Mouse (Mus musculus) E14TG2a.4 (cell line): ENCODE results near the gene Dock4.
A peak's percentile ranks its signal among the peaks of the same experiment; 100 is the strongest.

ENCODE experiments used
- H3K27me3 ChIP-seq: 2 replicates; pipeline ENCODE4 v1.6.1; 2014; ENCODE audit warnings: low read length, control low read depth; ENCODE audit not compliant: insufficient read depth
- H3K36me3 ChIP-seq: 2 replicates; pipeline ENCODE4 v1.6.1; 2014; ENCODE audit warnings: low read length, control low read depth; ENCODE audit not compliant: insufficient read depth
- H3K4me1 ChIP-seq: replicated peaks from 2 replicates; pipeline ENCODE4 v1.6.1; 2014; ENCODE audit warnings: low read depth, low read length, control low read depth
- H3K4me3 ChIP-seq: replicated peaks from 2 replicates; pipeline ENCODE4 v1.5.1; 2014; ENCODE audit warnings: mild to moderate bottlenecking, low read length
- H3K9me3 ChIP-seq: 2 replicates; pipeline ENCODE4 v1.6.1; 2014; ENCODE audit warnings: low read length, control low read depth
- CTCF ChIP-seq: conservative IDR thresholded peaks from 2 replicates; pipeline ENCODE4 v1.5.1; 2014; ENCODE audit warnings: low read length
- NANOG ChIP-seq: IDR thresholded peaks from 2 replicates; pipeline ENCODE4 v1.6.1; 2014; ENCODE audit warnings: borderline replicate concordance, low read length, mixed read lengths
- POU5F1 ChIP-seq: IDR thresholded peaks from 2 replicates; pipeline ENCODE4 v1.6.1; 2014; ENCODE audit warnings: low read length, borderline replicate concordance

Gene Dock4

DNA sequence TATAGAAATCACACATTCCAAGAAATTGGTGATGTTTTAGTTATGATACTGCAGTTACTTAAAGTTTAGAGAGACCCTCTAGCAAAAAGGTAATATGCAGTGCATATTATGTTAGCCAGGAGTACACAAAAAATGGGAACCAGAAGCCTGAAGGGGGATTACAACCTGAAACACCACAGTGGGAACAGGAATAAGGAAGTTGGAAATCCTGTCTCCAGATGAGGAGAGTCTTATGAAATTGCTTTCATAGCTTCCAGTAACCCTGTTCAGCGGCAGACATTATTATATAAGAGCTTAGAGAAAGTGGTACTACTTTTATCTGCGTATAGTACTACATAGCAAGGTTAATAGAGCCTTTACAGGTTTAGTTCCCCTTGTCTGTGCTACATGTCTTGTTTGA, 210.1 kb downstream of the Dock4 start:
- peaks cover 37% of the 10 kb centered on the region for H3K4me1 ChIP-seq
- H3K27me3 ChIP-seq: no peaks in the 10 kb centered on the region
- no peaks in the 10 kb centered on the region for H3K9me3 ChIP-seq
- no peak overlapping the region for H3K4me3 ChIP-seq
- TF ChIP-seq POU5F1: no peak
- no peak for TF ChIP-seq CTCF
- no peaks in the 10 kb centered on the region for H3K36me3 ChIP-seq

GRCm38 (mm10) chr12:40656438-40656837, 210.7 kb downstream of the Dock4 start:
- peaks cover 37% of the 10 kb centered on the region for H3K4me1 ChIP-seq
- H3K9me3 ChIP-seq: no peaks in the 10 kb centered on the region
- TF ChIP-seq NANOG (no peak), POU5F1 (no peak), CTCF (no peak)
- no peak overlapping the region for H3K4me3 ChIP-seq
- no peaks in the 10 kb centered on the region for H3K27me3 ChIP-seq
- H3K36me3 ChIP-seq: no peaks in the 10 kb centered on the region

GRCm38 (mm10) chr12:40657229-40657885, 211.6 kb downstream of the Dock4 start:
- Histone ChIP-seq H3K9me3 (no peaks in the 10 kb centered on the region), H3K36me3 (no peaks in the 10 kb centered on the region), H3K4me1 (peaks cover 37% of the 10 kb centered on the region), H3K27me3 (no peaks in the 10 kb centered on the region), H3K4me3 (no peak overlapping the region)
- no peak for TF ChIP-seq CTCF
- TF ChIP-seq POU5F1: no peak
- TF ChIP-seq NANOG: no peak

GRCm38 (mm10) chr12:40659689-40660088, 213.9 kb downstream of the Dock4 start:
- TF ChIP-seq NANOG (no peak), CTCF (no peak), POU5F1 (no peak)
- Histone ChIP-seq H3K4me3 (no peak overlapping the region), H3K36me3 (no peaks in the 10 kb centered on the region), H3K27me3 (no peaks in the 10 kb centered on the region), H3K4me1 (peaks cover 19% of the 10 kb centered on the region), H3K9me3 (no peaks in the 10 kb centered on the region)

- Histone ChIP-seq H3K4me1 (no peaks in the 10 kb centered on the region), H3K36me3 (no peaks in the 10 kb centered on the region), H3K9me3 (no peaks in the 10 kb centered on the region), H3K27me3 (no peaks in the 10 kb centered on the region), H3K4me3 (no peak overlapping the region)
- no peak for TF ChIP-seq POU5F1
- no peak for TF ChIP-seq CTCF
- no peak for TF ChIP-seq NANOG
These were observed 223.7 kb downstream of the Dock4 start for GRCm38 (mm10) chr12:40669460-40669859.

GRCm38 (mm10) chr12:40670766-40671165, 225.0 kb downstream of the Dock4 start:
- Histone ChIP-seq H3K36me3 (no peaks in the 10 kb centered on the region), H3K9me3 (no peaks in the 10 kb centered on the region), H3K27me3 (no peaks in the 10 kb centered on the region), H3K4me3 (no peak overlapping the region), H3K4me1 (no peaks in the 10 kb centered on the region)
- no peak for TF ChIP-seq CTCF
- TF ChIP-seq POU5F1: no peak
- no peak for TF ChIP-seq NANOG

GRCm38 (mm10) chr12:40679713-40680112, 234.0 kb downstream of the Dock4 start:
- H3K27me3 ChIP-seq: no peaks in the 10 kb centered on the region
- no peak overlapping the region for H3K4me3 ChIP-seq
- no peak for TF ChIP-seq POU5F1
- TF ChIP-seq NANOG: no peak
- TF ChIP-seq CTCF: no peak
- no peaks in the 10 kb centered on the region for H3K9me3 ChIP-seq
- H3K36me3 ChIP-seq: no peaks in the 10 kb centered on the region
- H3K4me1 ChIP-seq: no peaks in the 10 kb centered on the region

- Histone ChIP-seq H3K27me3 (no peaks in the 10 kb centered on the region), H3K36me3 (no peaks in the 10 kb centered on the region), H3K4me1 (no peaks in the 10 kb centered on the region), H3K4me3 (no peak overlapping the region), H3K9me3 (no peaks in the 10 kb centered on the region)
- no peak for TF ChIP-seq POU5F1
- no peak for TF ChIP-seq NANOG
- peak; percentile 54 for TF ChIP-seq CTCF
These were observed 234.8 kb downstream of the Dock4 start for GRCm38 (mm10) chr12:40680551-40680950.

- H3K36me3 ChIP-seq: no peaks in the 10 kb centered on the region
- H3K9me3 ChIP-seq: no peaks in the 10 kb centered on the region
- TF ChIP-seq POU5F1: no peak
- TF ChIP-seq CTCF: no peak
- TF ChIP-seq NANOG: no peak
- H3K4me1 ChIP-seq: peaks cover 15% of the 10 kb centered on the region
- H3K27me3 ChIP-seq: no peaks in the 10 kb centered on the region
- H3K4me3 ChIP-seq: no peak overlapping the region
These were observed 245.7 kb downstream of the Dock4 start for GRCm38 (mm10) chr12:40691444-40691843.
